Mouse (Mus musculus) small intestine, adult 2 months (tissue): ENCODE measurements around the gene Sgsh.

Source experiments
- CTCF ChIP-seq: fragments of 200-500 bp; IDR thresholded peaks from 2 replicates; pipeline ENCODE4 v1.5.1; 2012; ENCODE audit warnings: low read depth, mild to moderate bottlenecking, control low read depth, inconsistent platforms, low read length, moderate library complexity, mixed read lengths; ENCODE audit not compliant: insufficient replicate concordance, insufficient read length; ENCODE audit errors: extremely low read depth
- POLR2A ChIP-seq: fragments of 200-500 bp; IDR thresholded peaks from 2 replicates; pipeline ENCODE4 v1.6.1; 2012; ENCODE audit warnings: low read depth, mild to moderate bottlenecking, control low read depth, inconsistent platforms, low read length, moderate library complexity

- TF ChIP-seq CTCF (no peak), POLR2A (no peak)
These were observed 3.2 kb downstream of the Sgsh start for GRCm38 (mm10) chr11:119352113-119352512.
